Mouse (Mus musculus): ENCODE measurements around the gene Ap3b1. TPM values are rescaled to one million over a fixed set of nuclear protein-coding genes. Genes with fewer than 3 reads are reported as not detected.
A peak's percentile ranks its signal among the peaks of the same experiment; 100 is the strongest.

The Ap3b1 gene
- polyA plus RNA-seq, 1 experiment from 2014 or later = 34.4 TPM

GRCm38 (mm10) chr13:94560878-94561277 is 202.1 kb downstream of the Ap3b1 start:
- H3K9me3 ChIP-seq (ENCODE audit: control insufficient read depth, low read length) = no peaks in the 10 kb centered on the region
- H3K4me2 ChIP-seq (ENCODE audit: low read length) = no peak overlapping the region
- no peak for ATAC-seq
- no peak overlapping the region for H3K9ac ChIP-seq (replicated peaks; ENCODE audit: low read depth, low read length)
- 23% methylated on average over 11 of the region's 11 CpGs for WGBS
- H3K4me1 ChIP-seq (replicated peaks; ENCODE audit: control insufficient read depth, insufficient read depth, low read length) = peaks cover 18% of the 10 kb centered on the region
- H3K4me3 ChIP-seq (replicated peaks; ENCODE audit: low read length) = no peak overlapping the region
- H3K27me3 ChIP-seq (replicated peaks; ENCODE audit: control insufficient read depth, insufficient read depth, low read length) = 0 out of 2 replicates have a peak, but pooled peaks cover 4% of the 10 kb centered on the region
- no peaks in the 10 kb centered on the region for H3K36me3 ChIP-seq (ENCODE audit: control insufficient read depth, insufficient read depth)
- H3K27ac ChIP-seq (ENCODE audit: low read length) = no peak overlapping the region

GRCm38 (mm10) chr13:94562652-94563339 is 204.0 kb downstream of the Ap3b1 start:
- WGBS = 25% methylated on average over 9 of the region's 9 CpGs
- peaks cover 18% of the 10 kb centered on the region for H3K4me1 ChIP-seq (replicated peaks; ENCODE audit: control insufficient read depth, insufficient read depth, low read length)
- no peak overlapping the region for H3K4me3 ChIP-seq (replicated peaks; ENCODE audit: low read length)
- no peak overlapping the region for H3K27ac ChIP-seq (ENCODE audit: low read length)
- H3K9me3 ChIP-seq (ENCODE audit: control insufficient read depth, low read length) = no peaks in the 10 kb centered on the region
- no peak overlapping the region for H3K4me2 ChIP-seq (ENCODE audit: low read length)
- 0 out of 2 replicates have a peak, but pooled peaks cover 4% of the 10 kb centered on the region for H3K27me3 ChIP-seq (replicated peaks; ENCODE audit: control insufficient read depth, insufficient read depth, low read length)
- no peak overlapping the region for H3K9ac ChIP-seq (replicated peaks; ENCODE audit: low read depth, low read length)
- 0 out of 2 replicates have a peak, but pooled peaks have one; percentile 29 for ATAC-seq
- no peaks in the 10 kb centered on the region for H3K36me3 ChIP-seq (ENCODE audit: control insufficient read depth, insufficient read depth)

GRCm38 (mm10) chr13:94563836-94564235 is 205.1 kb downstream of the Ap3b1 start:
- Histone ChIP-seq H3K27me3 (replicated peaks; ENCODE audit: control insufficient read depth, insufficient read depth, low read length) (0 out of 2 replicates have a peak, but pooled peaks cover 4% of the 10 kb centered on the region), H3K4me2 (ENCODE audit: low read length) (no peak overlapping the region), H3K9me3 (ENCODE audit: control insufficient read depth, low read length) (no peaks in the 10 kb centered on the region), H3K27ac (ENCODE audit: low read length) (no peak overlapping the region), H3K36me3 (ENCODE audit: control insufficient read depth, insufficient read depth) (no peaks in the 10 kb centered on the region), H3K4me1 (replicated peaks; ENCODE audit: control insufficient read depth, insufficient read depth, low read length) (peaks cover 18% of the 10 kb centered on the region), H3K4me3 (replicated peaks; ENCODE audit: low read length) (no peak overlapping the region), H3K9ac (replicated peaks; ENCODE audit: low read depth, low read length) (no peak overlapping the region)
- no peak for ATAC-seq
- WGBS = 49% methylated on average over 8 of the region's 8 CpGs

- 0 out of 2 replicates have a peak, but pooled peaks cover 4% of the 10 kb centered on the region for H3K27me3 ChIP-seq (replicated peaks; ENCODE audit: control insufficient read depth, insufficient read depth, low read length)
- peak; percentile 45; the same call in 1 of the 2 replicates for ATAC-seq
- H3K9ac ChIP-seq (replicated peaks; ENCODE audit: low read depth, low read length) = no peak overlapping the region
- H3K4me3 ChIP-seq (replicated peaks; ENCODE audit: low read length) = no peak overlapping the region
- H3K36me3 ChIP-seq (ENCODE audit: control insufficient read depth, insufficient read depth) = no peaks in the 10 kb centered on the region
- H3K4me1 ChIP-seq (replicated peaks; ENCODE audit: control insufficient read depth, insufficient read depth, low read length) = peaks cover 18% of the 10 kb centered on the region
- H3K4me2 ChIP-seq (ENCODE audit: low read length) = peak overlapping the region; percentile 0; the same call in 1 of the 2 replicates
- no peak overlapping the region for H3K27ac ChIP-seq (ENCODE audit: low read length)
- H3K9me3 ChIP-seq (ENCODE audit: control insufficient read depth, low read length) = no peaks in the 10 kb centered on the region
- 14% methylated on average over 13 of the region's 13 CpGs for WGBS
These were observed 205.7 kb downstream of the Ap3b1 start for GRCm38 (mm10) chr13:94564351-94564994.

DNA sequence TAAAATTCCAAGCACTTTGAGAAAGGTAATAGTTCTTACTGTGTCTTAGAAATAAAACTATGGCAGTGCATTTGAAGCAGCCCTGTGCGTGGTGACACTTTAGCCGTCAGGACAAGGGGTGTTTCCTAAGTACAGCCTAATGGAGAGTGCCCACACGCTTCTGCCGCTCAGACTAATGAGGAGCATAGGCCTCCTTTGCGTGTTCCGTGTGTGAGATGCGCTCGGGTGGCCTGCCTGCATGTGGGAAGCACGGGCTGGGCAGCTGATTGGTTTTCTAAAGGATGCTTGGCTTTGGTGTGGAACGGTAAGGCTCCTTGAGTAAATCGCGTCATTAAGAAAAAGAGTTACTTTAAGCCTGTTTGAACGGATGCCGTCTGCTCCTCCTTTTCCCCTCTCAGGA is 206.4 kb downstream of the Ap3b1 start:
- H3K36me3 ChIP-seq (ENCODE audit: control insufficient read depth, insufficient read depth) = no peaks in the 10 kb centered on the region
- 0 out of 2 replicates have a peak overlapping the region, but pooled peaks have one; percentile 13 for H3K27ac ChIP-seq (ENCODE audit: low read length)
- ATAC-seq = no peak
- H3K27me3 ChIP-seq (replicated peaks; ENCODE audit: control insufficient read depth, insufficient read depth, low read length) = 0 out of 2 replicates have a peak, but pooled peaks cover 4% of the 10 kb centered on the region
- peaks cover 18% of the 10 kb centered on the region for H3K4me1 ChIP-seq (replicated peaks; ENCODE audit: control insufficient read depth, insufficient read depth, low read length)
- no peaks in the 10 kb centered on the region for H3K9me3 ChIP-seq (ENCODE audit: control insufficient read depth, low read length)
- 57% methylated on average over 14 of the region's 14 CpGs for WGBS
- H3K4me2 ChIP-seq (ENCODE audit: low read length) = no peak overlapping the region
- no peak overlapping the region for H3K4me3 ChIP-seq (replicated peaks; ENCODE audit: low read length)
- H3K9ac ChIP-seq (replicated peaks; ENCODE audit: low read depth, low read length) = no peak overlapping the region

DNA sequence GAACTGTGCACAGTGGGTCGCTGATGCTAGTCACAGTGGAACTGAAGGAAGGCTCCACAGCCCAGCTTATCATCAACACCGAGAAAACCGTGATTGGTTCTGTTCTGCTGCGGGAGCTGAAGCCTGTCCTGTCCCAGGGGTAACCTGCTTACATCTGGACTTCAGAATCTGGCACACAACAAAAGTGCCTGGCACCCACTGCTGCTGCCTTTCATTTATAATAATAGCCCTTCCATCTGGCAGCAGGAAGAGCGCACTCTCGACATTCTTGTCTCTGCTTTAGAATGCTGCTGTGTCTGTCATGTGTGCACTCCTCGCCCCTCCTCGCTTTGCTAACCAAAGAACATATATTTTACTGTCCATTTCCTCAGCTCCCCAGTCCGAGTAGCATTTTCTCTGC is 206.9 kb downstream of the Ap3b1 start:
- Histone ChIP-seq H3K4me2 (ENCODE audit: low read length) (no peak overlapping the region), H3K9me3 (ENCODE audit: control insufficient read depth, low read length) (no peaks in the 10 kb centered on the region), H3K27ac (ENCODE audit: low read length) (0 out of 2 replicates have a peak overlapping the region, but pooled peaks have one; percentile 13), H3K36me3 (ENCODE audit: control insufficient read depth, insufficient read depth) (no peaks in the 10 kb centered on the region), H3K4me1 (replicated peaks; ENCODE audit: control insufficient read depth, insufficient read depth, low read length) (peaks cover 18% of the 10 kb centered on the region), H3K27me3 (replicated peaks; ENCODE audit: control insufficient read depth, insufficient read depth, low read length) (0 out of 2 replicates have a peak, but pooled peaks cover 4% of the 10 kb centered on the region), H3K9ac (replicated peaks; ENCODE audit: low read depth, low read length) (no peak overlapping the region), H3K4me3 (replicated peaks; ENCODE audit: low read length) (no peak overlapping the region)
- 48% methylated on average over 9 of the region's 9 CpGs for WGBS
- ATAC-seq = peak; percentile 18

DNA sequence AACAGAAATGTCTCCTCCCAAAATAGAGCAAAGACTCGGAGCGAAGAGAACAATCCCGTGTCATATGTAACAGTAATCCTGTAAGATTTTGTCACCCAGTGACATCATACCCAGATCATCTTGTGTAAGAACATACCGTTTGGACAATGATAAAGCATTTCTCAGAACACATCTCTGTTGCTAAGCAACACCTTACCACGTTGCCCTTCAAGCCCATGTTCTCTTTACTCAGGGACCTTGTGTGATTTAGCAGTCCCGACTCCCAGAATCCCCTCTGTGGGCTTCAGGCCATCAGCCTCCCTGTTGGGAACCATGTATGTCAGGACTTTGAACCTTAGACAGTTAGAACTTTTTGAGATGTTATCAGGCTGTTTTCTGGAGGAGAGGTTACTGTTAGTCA is 209.0 kb downstream of the Ap3b1 start:
- Histone ChIP-seq H3K9ac (replicated peaks; ENCODE audit: low read depth, low read length) (no peak overlapping the region), H3K36me3 (ENCODE audit: control insufficient read depth, insufficient read depth) (no peaks in the 10 kb centered on the region), H3K9me3 (ENCODE audit: control insufficient read depth, low read length) (no peaks in the 10 kb centered on the region), H3K4me3 (replicated peaks; ENCODE audit: low read length) (no peak overlapping the region), H3K4me2 (ENCODE audit: low read length) (no peak overlapping the region), H3K27me3 (replicated peaks; ENCODE audit: control insufficient read depth, insufficient read depth, low read length) (0 out of 2 replicates have a peak, but pooled peaks cover under 1% of the 10 kb centered on the region), H3K4me1 (replicated peaks; ENCODE audit: control insufficient read depth, insufficient read depth, low read length) (peaks cover 18% of the 10 kb centered on the region), H3K27ac (ENCODE audit: low read length) (no peak overlapping the region)
- WGBS = 73% methylated on average over 6 of the region's 6 CpGs
- ATAC-seq = no peak

DNA sequence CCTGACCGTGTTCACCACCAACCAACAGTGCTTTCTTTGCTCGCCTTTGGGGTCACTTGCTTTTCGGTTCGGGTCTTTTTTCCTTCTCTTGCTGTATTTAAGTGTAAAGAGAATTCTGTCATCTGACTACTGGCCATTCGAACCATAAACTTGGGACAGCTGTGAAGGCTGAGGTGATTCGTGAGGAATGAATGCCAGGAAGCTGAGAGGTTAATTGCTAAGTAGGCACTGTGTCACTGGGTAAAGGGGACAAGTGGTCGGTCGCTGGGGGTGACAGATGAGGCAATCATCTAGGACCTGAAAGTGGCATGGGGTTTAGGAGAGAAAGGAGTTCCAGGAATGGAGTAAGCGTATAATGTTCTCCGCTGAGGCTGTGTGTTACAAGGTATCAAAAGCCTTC is 212.2 kb downstream of the Ap3b1 start:
- Histone ChIP-seq H3K4me3 (replicated peaks; ENCODE audit: low read length) (no peak overlapping the region), H3K4me1 (replicated peaks; ENCODE audit: control insufficient read depth, insufficient read depth, low read length) (peaks cover 14% of the 10 kb centered on the region), H3K4me2 (ENCODE audit: low read length) (no peak overlapping the region), H3K9ac (replicated peaks; ENCODE audit: low read depth, low read length) (no peak overlapping the region), H3K36me3 (ENCODE audit: control insufficient read depth, insufficient read depth) (no peaks in the 10 kb centered on the region), H3K27ac (ENCODE audit: low read length) (no peak overlapping the region), H3K9me3 (ENCODE audit: control insufficient read depth, low read length) (no peaks in the 10 kb centered on the region), H3K27me3 (replicated peaks; ENCODE audit: control insufficient read depth, insufficient read depth, low read length) (no peaks in the 10 kb centered on the region)
- no peak for ATAC-seq
- WGBS = 87% methylated on average over 10 of the region's 10 CpGs

DNA sequence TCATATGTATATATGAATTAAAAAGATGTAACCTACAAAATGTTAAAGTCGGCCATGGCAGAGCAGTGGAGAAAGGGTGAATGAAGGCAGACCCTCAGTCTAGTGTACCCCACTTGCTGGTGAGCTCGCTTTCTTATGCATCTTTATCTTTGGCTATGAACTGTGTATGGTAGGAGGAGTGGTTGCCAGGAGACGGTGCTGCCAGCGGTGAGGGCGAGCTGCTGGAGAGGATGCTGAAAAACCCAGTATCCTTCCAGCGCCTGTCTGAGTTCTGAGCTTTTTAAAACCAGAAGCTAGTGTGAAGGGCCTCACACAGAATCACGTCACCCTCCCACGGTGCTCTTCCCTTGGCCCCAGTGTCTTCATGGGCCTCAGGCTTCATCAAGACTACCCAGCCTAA is 214.6 kb downstream of the Ap3b1 start:
- Histone ChIP-seq H3K4me1 (replicated peaks; ENCODE audit: control insufficient read depth, insufficient read depth, low read length) (peaks cover 26% of the 10 kb centered on the region), H3K4me3 (replicated peaks; ENCODE audit: low read length) (no peak overlapping the region), H3K27me3 (replicated peaks; ENCODE audit: control insufficient read depth, insufficient read depth, low read length) (0 out of 2 replicates have a peak, but pooled peaks cover 5% of the 10 kb centered on the region), H3K4me2 (ENCODE audit: low read length) (no peak overlapping the region), H3K27ac (ENCODE audit: low read length) (no peak overlapping the region), H3K9me3 (ENCODE audit: control insufficient read depth, low read length) (no peaks in the 10 kb centered on the region), H3K9ac (replicated peaks; ENCODE audit: low read depth, low read length) (no peak overlapping the region), H3K36me3 (ENCODE audit: control insufficient read depth, insufficient read depth) (no peaks in the 10 kb centered on the region)
- no peak for ATAC-seq
- 75% methylated on average over 8 of the region's 8 CpGs for WGBS

Data from forebrain, embryonic 16.5 days (tissue).